Mouse (Mus musculus): ENCODE results near the gene Bcas3.

DNA sequence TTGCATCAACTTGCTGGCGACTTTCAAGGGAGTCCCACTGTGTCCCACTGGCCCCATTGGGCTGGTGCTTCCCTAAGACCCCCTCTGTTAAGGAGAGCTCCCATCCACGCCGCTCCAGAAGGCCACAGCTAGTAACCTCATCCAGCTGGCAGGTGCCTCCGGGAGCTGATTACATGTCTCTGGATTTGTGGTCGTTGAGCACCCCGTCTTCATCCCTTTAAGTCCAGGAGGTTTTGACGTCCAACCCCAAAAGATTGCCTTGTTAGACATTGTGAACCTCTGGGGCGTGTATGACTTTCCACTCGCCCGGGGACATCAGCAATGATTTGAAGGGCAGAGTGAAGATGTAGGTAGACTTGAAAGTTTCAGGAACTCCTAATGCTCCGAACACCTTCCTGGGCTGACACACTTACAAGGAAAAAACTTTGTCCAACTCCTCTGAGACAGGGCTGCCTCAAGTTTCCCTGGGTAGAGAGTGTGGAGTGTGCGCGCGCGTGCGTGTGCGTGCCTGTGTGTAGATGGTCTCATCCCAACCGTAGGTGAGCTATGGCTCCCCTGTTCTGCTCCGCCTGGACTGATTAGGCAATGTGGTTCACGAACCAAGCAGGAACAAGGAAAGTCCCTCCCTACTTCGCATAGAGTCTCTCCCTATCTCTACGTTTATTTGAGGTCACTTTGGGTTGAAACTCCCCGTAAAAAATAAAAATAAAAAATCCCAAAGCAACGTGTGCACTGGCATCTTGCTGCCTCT lies 489.8 kb downstream of the Bcas3 start:
- no peak for TF ChIP-seq CTCF (IDR thresholded peaks at IDR 0.05; ENCODE audit: low read depth, low read length)
- no peak for TF ChIP-seq POLR2A (IDR thresholded peaks at IDR 0.05; ENCODE audit: borderline replicate concordance, low read depth, low read length)
